Mouse (Mus musculus) MEL (cell line): Measurements from ENCODE around the gene Mrps34. TPM values are rescaled to one million over a fixed set of nuclear protein-coding genes. Genes with fewer than 3 reads are reported as not detected.

ENCODE experiments used
- DNase-seq: peaks from one replicate; pipeline ENCODE4 v3.0.0; 2011; ENCODE audit warnings: low read depth, low spot score
- H3K27ac ChIP-seq: 2 replicates; pipeline ENCODE4 v1.5.1; 2012; ENCODE audit warnings: low read depth, mild to moderate bottlenecking, control low read depth, low read length, moderate library complexity; ENCODE audit not compliant: control insufficient read depth
- H3K27me3 ChIP-seq, 2 experiments: fragments of 150-350 bp in 1 of 2; sonication (generic) in 1 of 2; 2 replicates each; pipeline ENCODE4 v1.6.1; 2012; ENCODE audit warnings: low read length in 2 of 2, mild to moderate bottlenecking in 2 of 2, improper control_type of control experiment in 1 of 2, moderate library complexity in 1 of 2; ENCODE audit not compliant: insufficient read depth in 2 of 2, control insufficient read depth in 1 of 2
- H3K36me3 ChIP-seq, 2 experiments: 2 replicates each; pipeline ENCODE4 v1.6.1; 2012 to 2014; ENCODE audit warnings: low read length in 2 of 2, improper control_type of control experiment in 1 of 2, inconsistent platforms in 1 of 2, mild to moderate bottlenecking in 1 of 2; ENCODE audit not compliant: insufficient read depth in 2 of 2, control insufficient read depth in 1 of 2
- H3K4me1 ChIP-seq, 2 experiments: fragments of 150-350 bp in 1 of 2; sonication (generic) in 1 of 2; 2 replicates each; pipeline ENCODE4 v1.6.1; 2012; ENCODE audit warnings: low read length in 2 of 2, improper control_type of control experiment in 1 of 2, mild to moderate bottlenecking in 1 of 2; ENCODE audit not compliant: insufficient read depth in 2 of 2, control insufficient read depth in 1 of 2
- H3K4me3 ChIP-seq, 2 experiments: fragments of 150-350 bp in 1 of 2; sonication (generic) in 1 of 2; 2 replicates each; pipeline ENCODE4 v1.5.1; 2012; ENCODE audit warnings: low read depth in 2 of 2, low read length in 2 of 2, mild to moderate bottlenecking in 2 of 2, moderate library complexity in 2 of 2, control low read depth in 1 of 2, improper control_type of control experiment in 1 of 2; ENCODE audit not compliant: control insufficient read depth in 1 of 2, insufficient read depth in 1 of 2
- H3K79me2 ChIP-seq: 2 replicates; pipeline ENCODE4 v1.6.1; 2012; ENCODE audit warnings: mild to moderate bottlenecking, low read length, moderate library complexity; ENCODE audit not compliant: control insufficient read depth, poor library complexity, insufficient read depth
- H3K9ac ChIP-seq: 2 replicates; pipeline ENCODE4 v1.6.1; 2012; ENCODE audit warnings: low read depth, mild to moderate bottlenecking, control low read depth, low read length, moderate library complexity; ENCODE audit not compliant: control insufficient read depth, poor library complexity, severe bottlenecking
- H3K9me3 ChIP-seq: fragments of 150-350 bp; sonication (generic); replicated peaks from 2 replicates; pipeline ENCODE4 v1.6.1; 2012; ENCODE audit warnings: mild to moderate bottlenecking, low read length, improper control_type of control experiment, moderate library complexity; ENCODE audit not compliant: insufficient read depth
- CHD1 ChIP-seq: IDR thresholded peaks from 2 replicates; pipeline ENCODE4 v1.6.1; 2012; ENCODE audit warnings: low read depth, mild to moderate bottlenecking, inconsistent platforms, low read length, improper control_type of control experiment
- ETS1 ChIP-seq: IDR thresholded peaks from 2 replicates; pipeline ENCODE4 v1.6.1; 2012; ENCODE audit warnings: low read depth, mild to moderate bottlenecking, inconsistent platforms, low read length, improper control_type of control experiment, moderate library complexity
- HCFC1 ChIP-seq: IDR thresholded peaks from 2 replicates; pipeline ENCODE4 v1.6.1; 2012; ENCODE audit warnings: low read depth, mild to moderate bottlenecking, inconsistent platforms, low read length, improper control_type of control experiment, moderate library complexity
- JUND ChIP-seq: IDR thresholded peaks from 2 replicates; pipeline ENCODE4 v1.6.1; 2011; ENCODE audit warnings: low read depth, mild to moderate bottlenecking, improper control_type of control experiment, low read length
- MAFK ChIP-seq: IDR thresholded peaks from 2 replicates; pipeline ENCODE4 v1.6.1; 2011; ENCODE audit warnings: low read depth, mild to moderate bottlenecking, low read length, improper control_type of control experiment, borderline replicate concordance
- MAZ ChIP-seq: IDR thresholded peaks from 2 replicates; pipeline ENCODE4 v1.6.1; 2012; ENCODE audit warnings: low read depth, mild to moderate bottlenecking, inconsistent platforms, low read length, improper control_type of control experiment
- MEF2A ChIP-seq: IDR thresholded peaks from 2 replicates; pipeline ENCODE4 v1.6.1; 2014; ENCODE audit warnings: low read depth, mild to moderate bottlenecking, inconsistent platforms, low read length, improper control_type of control experiment; ENCODE audit not compliant: poor library complexity, insufficient replicate concordance, severe bottlenecking; ENCODE audit errors: extremely low read depth
- NRF1 ChIP-seq: IDR thresholded peaks from 2 replicates; pipeline ENCODE4 v1.6.1; 2014; ENCODE audit warnings: low read depth, mild to moderate bottlenecking, inconsistent platforms, low read length, improper control_type of control experiment, moderate library complexity; ENCODE audit not compliant: poor library complexity, insufficient read depth, severe bottlenecking
- POLR2AphosphoS2 ChIP-seq: IDR thresholded peaks from 2 replicates; pipeline ENCODE4 v1.6.1; 2011; ENCODE audit warnings: low read length, improper control_type of control experiment
- POLR2AphosphoS5 ChIP-seq: IDR thresholded peaks from 2 replicates; pipeline ENCODE4 v1.6.1; 2012; ENCODE audit warnings: low read depth, borderline replicate concordance, mild to moderate bottlenecking, inconsistent platforms, low read length, moderate library complexity, mixed read lengths
- UBTF ChIP-seq: IDR thresholded peaks from 2 replicates; pipeline ENCODE4 v1.6.1; 2012; ENCODE audit warnings: low read depth, mild to moderate bottlenecking, inconsistent platforms, low read length, improper control_type of control experiment, moderate library complexity, borderline replicate concordance; ENCODE audit not compliant: insufficient read depth
- USF1 ChIP-seq: IDR thresholded peaks from 2 replicates; pipeline ENCODE4 v1.6.1; 2014; ENCODE audit warnings: low read depth, mild to moderate bottlenecking, inconsistent platforms, low read length, improper control_type of control experiment, moderate library complexity
- USF2 ChIP-seq, 2 experiments: IDR thresholded peaks; 2 replicates each; pipeline ENCODE4 v1.6.1; 2011 to 2012; ENCODE audit warnings: improper control_type of control experiment in 2 of 2, low read length in 2 of 2, borderline replicate concordance in 1 of 2, inconsistent platforms in 1 of 2, low read depth in 1 of 2, mild to moderate bottlenecking in 1 of 2; ENCODE audit not compliant: insufficient read depth in 1 of 2
- ZC3H11A ChIP-seq: IDR thresholded peaks from 2 replicates; pipeline ENCODE4 v1.6.1; 2012; ENCODE audit warnings: low read depth, mild to moderate bottlenecking, inconsistent platforms, low read length, improper control_type of control experiment
- ZMIZ1 ChIP-seq: IDR thresholded peaks from 2 replicates; pipeline ENCODE4 v1.6.1; 2012; ENCODE audit warnings: low read depth, mild to moderate bottlenecking, inconsistent platforms, low read length, improper control_type of control experiment, moderate library complexity
- polyA plus RNA-seq, 2 experiments: library from polyadenylated mRNA; stranded (reverse) in 1 of 2; unstranded in 1 of 2; fragments of >175 nt in 1 of 2; fragments of >200 nt in 1 of 2; gene quantifications; 2 replicates each; pipeline versions ENCODE4 v1.2.1 to v1.2.4; 2012; ENCODE audit warnings: low replicate concordance in 2 of 2, low read depth in 1 of 2; ENCODE audit not compliant: insufficient read length in 2 of 2, insufficient read depth in 1 of 2, missing spikeins in 1 of 2
- total RNA-seq: library from RNA; depleted of rRNA; stranded (reverse); fragments of 300-350 nt; gene quantifications from 2 replicates; pipeline ENCODE4 v1.2.3, GENCODE M21; 2012

Gene Mrps34
- total and polyA plus RNA-seq, 3 experiments, result 74.8 to 82.0 TPM; not detected in 1

- no peak for TF ChIP-seq CHD1
- TF ChIP-seq ETS1, result no peak
Observed at GRCm38 (mm10) chr17:24873695-24874404, 21.1 kb upstream of the Mrps34 start (continued).

- Histone ChIP-seq H3K9ac (no peak overlapping the region), H3K9me3 (no peaks in the 10 kb centered on the region), H3K36me3 (no peaks in the 10 kb centered on the region), H3K79me2 (no peaks in the 10 kb centered on the region), H3K27me3 (peaks cover 1 to 2% of the 10 kb centered on the region in 2 experiments; a peak in 3 of 4 replicates), H3K4me3 (no peak overlapping the region), H3K27ac (no peak overlapping the region), H3K4me1 (no peaks in the 10 kb centered on the region)
- no peak for DNase-seq
- TF ChIP-seq ETS1 (no peak), MEF2A (no peak), UBTF (no peak), ZC3H11A (no peak), MAFK (no peak), HCFC1 (no peak), USF2 (IDR thresholded peaks at IDR 0.05; ENCODE audit: borderline replicate concordance in 1 of 2, insufficient read depth in 1 of 2, low read depth in 1 of 2, low read length in 2 of 2) (no peak), MAZ (no peak), POLR2AphosphoS5 (no peak), ZMIZ1 (no peak), USF1 (no peak), JUND (no peak), POLR2AphosphoS2 (no peak), NRF1 (no peak)
Observed at GRCm38 (mm10) chr17:24874405-24874745, 20.5 kb upstream of the Mrps34 start.

DNA sequence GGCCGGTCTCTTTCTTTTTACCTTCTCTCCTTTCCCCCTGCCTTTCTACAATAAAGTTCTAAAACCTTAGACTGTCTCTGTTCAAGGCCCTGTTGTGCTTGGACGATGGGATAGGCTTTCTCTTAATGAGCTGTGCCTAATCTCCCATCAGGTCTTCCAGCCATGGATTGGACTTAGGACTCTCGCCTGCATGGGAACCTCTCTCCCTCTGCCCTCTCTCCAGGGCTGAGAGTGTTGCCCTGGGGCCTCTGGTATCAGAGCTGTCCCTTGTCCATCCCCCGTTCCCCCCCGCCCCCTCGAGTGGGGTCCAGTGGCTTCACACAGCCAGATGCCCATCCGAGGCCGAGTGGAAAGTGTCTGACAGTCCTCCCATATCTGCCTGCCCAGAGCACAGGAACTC lies 19.9 kb upstream of the Mrps34 start:
- Histone ChIP-seq H3K36me3 (no peaks in the 10 kb centered on the region), H3K79me2 (no peaks in the 10 kb centered on the region), H3K27ac (no peak overlapping the region)
- no peak for DNase-seq
- TF ChIP-seq NRF1 (no peak), USF2 (IDR thresholded peaks at IDR 0.05; ENCODE audit: borderline replicate concordance in 1 of 2, insufficient read depth in 1 of 2, low read depth in 1 of 2, low read length in 2 of 2) (no peak)
- TF ChIP-seq, all 39 proteins: peak for 0
- H3K4me1 ChIP-seq, result no peaks in the 10 kb centered on the region
- H3K9ac ChIP-seq, result no peak overlapping the region
- H3K4me3 ChIP-seq, result no peak overlapping the region
- H3K9me3 ChIP-seq, result no peaks in the 10 kb centered on the region
- H3K27me3 ChIP-seq, result peaks cover 1 to 2% of the 10 kb centered on the region in 2 experiments; a peak in 3 of 4 replicates
